Mouse (Mus musculus): ENCODE data around the gene Gzmc.
"Not testable (repeated sequence)": the region's sequence is repeated elsewhere in the genome, so short reads cannot be mapped to it uniquely, and the experiment has no call there.

Gene Gzmc

GRCm38 (mm10) chr14:56234556-56234955 is at the start of gene Gzmc:
Gzmc (minus strand) TSS chr14:56234656.
- no peak for DNase-seq (ENCODE audit: low spot score)

- no peak for DNase-seq (ENCODE audit: low spot score)
Measured at GRCm38 (mm10) chr14:56283816-56284215, 49.4 kb upstream of the Gzmc start.

- no peak for DNase-seq (ENCODE audit: low spot score)
Measured at GRCm38 (mm10) chr14:56281090-56281489, 46.6 kb upstream of the Gzmc start.

- DNase-seq (ENCODE audit: low spot score): not testable (repeated sequence)
Measured at GRCm38 (mm10) chr14:56278691-56279090, 44.2 kb upstream of the Gzmc start.

- DNase-seq (ENCODE audit: low spot score): not testable (repeated sequence)
Measured at GRCm38 (mm10) chr14:56276096-56276495, 41.6 kb upstream of the Gzmc start.

GRCm38 (mm10) chr14:56266109-56266508 is 31.7 kb upstream of the Gzmc start:
- no peak for DNase-seq (ENCODE audit: low spot score)

GRCm38 (mm10) chr14:56262153-56262552 is 27.7 kb upstream of the Gzmc start, which contains the start of gene Gzmb:
Gzmb (minus strand) TSS chr14:56262260.
- no peak for DNase-seq (ENCODE audit: low spot score)

- no peak for DNase-seq (ENCODE audit: low spot score)
Measured at GRCm38 (mm10) chr14:56240409-56240808, 6.0 kb upstream of the Gzmc start.

GRCm38 (mm10) chr14:56211317-56211716 is 23.1 kb downstream of the Gzmc start, which contains the start of gene Gzmf:
Gzmf (minus strand) TSS chr14:56211417.
- DNase-seq (ENCODE audit: low spot score): no peak

GRCm38 (mm10) chr14:56205613-56206012 is 28.8 kb downstream of the Gzmc start:
- DNase-seq (ENCODE audit: low spot score): no peak

GRCm38 (mm10) chr14:56205021-56205420 is 29.4 kb downstream of the Gzmc start:
- DNase-seq (ENCODE audit: low spot score): not testable (repeated sequence)

GRCm38 (mm10) chr14:56203975-56204374 is 30.5 kb downstream of the Gzmc start:
- peak; percentile 33 for DNase-seq (ENCODE audit: low spot score)

GRCm38 (mm10) chr14:56186946-56187345 is 47.5 kb downstream of the Gzmc start:
- no peak for DNase-seq (ENCODE audit: low spot score)

- DNase-seq (ENCODE audit: low spot score): no peak
Measured at GRCm38 (mm10) chr14:56186521-56186920, 47.9 kb downstream of the Gzmc start.
